Mouse (Mus musculus) hindbrain, embryonic 16.5 days (tissue): ENCODE measurements at regions not wholly inside any gene's neighbourhood (a gene's known extent, or its start where the extent isn't known, plus 50 kb on each side); places are given as distances from the start of the nearest gene placed in this dataset.

Experiments used
- ATAC-seq: fragments of 200-750 bp; cut with Nextera tagmentation; 2 replicates; pipeline ENCODE4 v1.8.0; 2017; ENCODE audit warnings: moderate TSS enrichment, moderate library complexity
- H3K27ac ChIP-seq: fragments of 300-500 bp; sonication (generic); 2 replicates; pipeline ENCODE4 v1.5.1; 2014; ENCODE audit warnings: low read depth, mild to moderate bottlenecking, control low read depth, low read length, moderate library complexity
- H3K27me3 ChIP-seq: fragments of 300-500 bp; sonication (generic); replicated peaks from 2 replicates; pipeline ENCODE4 v1.6.1; 2014; ENCODE audit warnings: low read length; ENCODE audit not compliant: control insufficient read depth, insufficient read depth
- H3K36me3 ChIP-seq: fragments of 300-500 bp; sonication (generic); 2 replicates; pipeline ENCODE4 v1.6.1; 2014; ENCODE audit warnings: mild to moderate bottlenecking, low read length, moderate library complexity, mixed read lengths; ENCODE audit not compliant: control insufficient read depth, insufficient read depth
- H3K4me1 ChIP-seq: fragments of 300-500 bp; sonication (generic); 2 replicates; pipeline ENCODE4 v1.6.1; 2014; ENCODE audit warnings: low read depth, low read length; ENCODE audit not compliant: control insufficient read depth, insufficient read depth
- H3K4me2 ChIP-seq: fragments of 300-500 bp; sonication (generic); 2 replicates; pipeline ENCODE4 v1.6.1; 2014; ENCODE audit warnings: mild to moderate bottlenecking, low read length, control low read depth, moderate library complexity
- H3K4me3 ChIP-seq: fragments of 300-500 bp; sonication (generic); 2 replicates; pipeline ENCODE4 v1.5.1; 2014; ENCODE audit warnings: mild to moderate bottlenecking, low read length, control low read depth, moderate library complexity
- H3K9ac ChIP-seq: fragments of 300-500 bp; sonication (generic); 2 replicates; pipeline ENCODE4 v1.6.1; 2014; ENCODE audit warnings: low read depth, mild to moderate bottlenecking, control low read depth, low read length, moderate library complexity
- H3K9me3 ChIP-seq: fragments of 300-500 bp; sonication (generic); 2 replicates; pipeline ENCODE4 v1.6.1; 2014; ENCODE audit warnings: mild to moderate bottlenecking, low read length, moderate library complexity; ENCODE audit not compliant: control insufficient read depth
- WGBS: fragments of 180-500 bp; shearing (Covaris S2); extraction: QIAGEN DNeasy Blood & Tissue Kit; methylation state at CpG from one replicate; pipeline ENCODE4 v1.1.7; 2014; 5-methylcytosine and 5-hydroxymethylcytosine counted together

GRCm38 (mm10) chr16:64293507-64293906 lies 308.7 kb downstream of the Csnka2ip start:
- no peak overlapping the region for H3K27ac ChIP-seq
- no peaks in the 10 kb centered on the region for H3K27me3 ChIP-seq
- H3K4me3 ChIP-seq: no peak overlapping the region
- H3K9me3 ChIP-seq: no peaks in the 10 kb centered on the region
- WGBS: 69% methylated on average over 3 of the region's 3 CpGs
- H3K9ac ChIP-seq: no peak overlapping the region
- H3K4me2 ChIP-seq: no peak overlapping the region
- no peaks in the 10 kb centered on the region for H3K36me3 ChIP-seq
- H3K4me1 ChIP-seq: no peaks in the 10 kb centered on the region
- ATAC-seq: no peak

GRCm38 (mm10) chr16:64285306-64285705 lies 316.9 kb downstream of the Csnka2ip start:
- 87% methylated on average over 1 of the region's 1 CpGs for WGBS

GRCm38 (mm10) chr16:64275860-64276597 lies 326.2 kb downstream of the Csnka2ip start:
- Histone ChIP-seq H3K9ac (no peak overlapping the region), H3K27ac (no peak overlapping the region), H3K4me1 (0 out of 2 replicates have a peak, but pooled peaks cover 2% of the 10 kb centered on the region), H3K27me3 (no peaks in the 10 kb centered on the region), H3K9me3 (no peaks in the 10 kb centered on the region), H3K4me3 (no peak overlapping the region), H3K36me3 (no peaks in the 10 kb centered on the region), H3K4me2 (no peak overlapping the region)
- WGBS: 23% methylated on average over 4 of the region's 4 CpGs
- no peak for ATAC-seq

More at GRCm38 (mm10) chr16:64285306-64285705, 316.9 kb downstream of the Csnka2ip start:
- Histone ChIP-seq H3K4me3 (no peak overlapping the region), H3K27me3 (no peaks in the 10 kb centered on the region), H3K9me3 (no peaks in the 10 kb centered on the region), H3K27ac (no peak overlapping the region), H3K4me2 (no peak overlapping the region), H3K9ac (no peak overlapping the region), H3K36me3 (no peaks in the 10 kb centered on the region), H3K4me1 (no peaks in the 10 kb centered on the region)
- ATAC-seq: no peak

GRCm38 (mm10) chr16:64275420-64275819 lies 326.8 kb downstream of the Csnka2ip start:
- ATAC-seq: peak; percentile 84; the same call in 1 of the 2 replicates
- no peaks in the 10 kb centered on the region for H3K9me3 ChIP-seq
- no peak overlapping the region for H3K9ac ChIP-seq
- H3K27me3 ChIP-seq: no peaks in the 10 kb centered on the region
- 0 out of 2 replicates have a peak, but pooled peaks cover 2% of the 10 kb centered on the region for H3K4me1 ChIP-seq
- H3K36me3 ChIP-seq: no peaks in the 10 kb centered on the region
- no peak overlapping the region for H3K27ac ChIP-seq
- no peak overlapping the region for H3K4me2 ChIP-seq
- no peak overlapping the region for H3K4me3 ChIP-seq
- 16% methylated on average over 5 of the region's 5 CpGs for WGBS

GRCm38 (mm10) chr16:64264960-64265736 lies 337.1 kb downstream of the Csnka2ip start:
- WGBS: 27% methylated on average over 11 of the region's 11 CpGs
- Histone ChIP-seq H3K4me2 (peak overlapping the region; percentile 22), H3K9ac (no peak overlapping the region), H3K4me3 (no peak overlapping the region; the same call in 1 of the 2 replicates), H3K4me1 (peaks cover 3% of the 10 kb centered on the region), H3K27me3 (no peaks in the 10 kb centered on the region), H3K36me3 (no peaks in the 10 kb centered on the region), H3K9me3 (no peaks in the 10 kb centered on the region), H3K27ac (no peak overlapping the region)
- peak; percentile 93 for ATAC-seq

GRCm38 (mm10) chr16:64251155-64251554 lies 351.1 kb downstream of the Csnka2ip start:
- H3K9ac ChIP-seq: no peak overlapping the region
- 28% methylated on average over 1 of the region's 1 CpGs for WGBS
- H3K9me3 ChIP-seq: no peaks in the 10 kb centered on the region
- no peak overlapping the region for H3K27ac ChIP-seq
- no peaks in the 10 kb centered on the region for H3K27me3 ChIP-seq
- no peak overlapping the region for H3K4me3 ChIP-seq
- no peaks in the 10 kb centered on the region for H3K36me3 ChIP-seq
- peak; percentile 67 for ATAC-seq
- H3K4me2 ChIP-seq: no peak overlapping the region
- no peaks in the 10 kb centered on the region for H3K4me1 ChIP-seq

- Histone ChIP-seq H3K9ac (no peak overlapping the region), H3K27me3 (no peaks in the 10 kb centered on the region), H3K9me3 (no peaks in the 10 kb centered on the region), H3K27ac (no peak overlapping the region), H3K36me3 (no peaks in the 10 kb centered on the region), H3K4me2 (no peak overlapping the region), H3K4me3 (no peak overlapping the region), H3K4me1 (no peaks in the 10 kb centered on the region)
- WGBS: 53% methylated on average over 4 of the region's 4 CpGs
- no peak for ATAC-seq
Observed at GRCm38 (mm10) chr16:64248743-64249142, 353.5 kb downstream of the Csnka2ip start.

GRCm38 (mm10) chr16:64245942-64246341 lies 356.3 kb downstream of the Csnka2ip start:
- 92% methylated on average over 1 of the region's 1 CpGs for WGBS
- H3K9ac ChIP-seq: no peak overlapping the region
- no peak overlapping the region for H3K4me3 ChIP-seq

GRCm38 (mm10) chr16:64224336-64224735 lies 360.4 kb upstream of the Epha3 start:
- H3K27ac ChIP-seq: no peak overlapping the region
- H3K4me3 ChIP-seq: no peak overlapping the region
- H3K4me2 ChIP-seq: no peak overlapping the region
- no peaks in the 10 kb centered on the region for H3K9me3 ChIP-seq
- no peak overlapping the region for H3K9ac ChIP-seq
- H3K36me3 ChIP-seq: no peaks in the 10 kb centered on the region
- no peak for ATAC-seq
- H3K4me1 ChIP-seq: no peaks in the 10 kb centered on the region
- WGBS: 80% methylated on average over 3 of the region's 3 CpGs
- H3K27me3 ChIP-seq: no peaks in the 10 kb centered on the region

More at GRCm38 (mm10) chr16:64245942-64246341, 356.3 kb downstream of the Csnka2ip start:
- H3K27ac ChIP-seq: no peak overlapping the region
- no peak overlapping the region for H3K4me2 ChIP-seq
- no peaks in the 10 kb centered on the region for H3K9me3 ChIP-seq
- H3K27me3 ChIP-seq: no peaks in the 10 kb centered on the region
- ATAC-seq: no peak
- H3K4me1 ChIP-seq: no peaks in the 10 kb centered on the region
- no peaks in the 10 kb centered on the region for H3K36me3 ChIP-seq
